31 mouse cellular contexts compared by ENCODE assay signal in genomic region chr8:96843566-96843965, GRCm38 (mm10).
DNase-seq lines count a peak whose midpoint lies in the region; ATAC-seq lines count a peak whose summit lies in the region.
"Had no signal": no experiment of that assay in that cellular context is flagged by ENCODE, and none has a peak within 500 bp of the region (broad histone marks: within the 10 kb centered on the region; RNA-seq: fewer than 3 reads in every experiment).

No protein-coding gene starts in this region.

- peak; percentile 17 for DNase-seq in embryo, embryonic 10 days (ENCODE audit: low spot score)
- no peak for DNase-seq in embryo, embryonic 11 days
- DNase-seq in kidney, postnatal 14 days: no peak
- peak; percentile 23 for DNase-seq in retina, postnatal 7 days (ENCODE audit: low read depth, low spot score)
- DNase-seq in layer of hippocampus, postnatal 10 days (ENCODE audit: low spot score in 2 of 2): no peak
- DNase-seq: adrenal gland, postnatal 10 days; cerebellum, adult 11 months; cerebellum, adult 9-10 months; cerebellum, postnatal 36 days; gastrocnemius, postnatal 14 days; kidney, adult 2 months; liver, embryonic 13.5 days; lung, adult 18-20 months; lung, postnatal 4 days; thymus, postnatal 4 days had no signal

- no peak overlapping the region for H3K27ac ChIP-seq in kidney, embryonic 15.5 days
- H3K27ac ChIP-seq in midbrain, embryonic 12.5 days (replicated peaks): no peak overlapping the region
- no peak overlapping the region for H3K27ac ChIP-seq in midbrain, embryonic 13.5 days
- H3K27ac ChIP-seq: embryonic facial prominence, embryonic 15.5 days; heart, embryonic 10.5 days; heart, embryonic 15.5 days; hindbrain, embryonic 12.5 days; hindbrain, postnatal 0 days; intestine, embryonic 15.5 days; limb, embryonic 10.5 days; limb, embryonic 15.5 days; liver, embryonic 13.5 days; neural tube, embryonic 15.5 days had no signal

- H3K4me2 ChIP-seq in kidney, embryonic 15.5 days: no peak overlapping the region
- H3K4me2 ChIP-seq in midbrain, embryonic 12.5 days (replicated peaks): no peak overlapping the region
- no peak overlapping the region for H3K4me2 ChIP-seq in midbrain, embryonic 13.5 days (replicated peaks)
- H3K4me2 ChIP-seq: embryonic facial prominence, embryonic 15.5 days; heart, embryonic 15.5 days; hindbrain, embryonic 12.5 days; intestine, embryonic 15.5 days; limb, embryonic 15.5 days; liver, embryonic 13.5 days; neural tube, embryonic 15.5 days had no signal

- H3K27me3 ChIP-seq in kidney, embryonic 15.5 days: no peaks in the 10 kb centered on the region
- no peaks in the 10 kb centered on the region for H3K27me3 ChIP-seq in midbrain, embryonic 12.5 days
- H3K27me3 ChIP-seq in midbrain, embryonic 13.5 days: no peaks in the 10 kb centered on the region
- H3K27me3 ChIP-seq: CH12.LX; embryonic facial prominence, embryonic 15.5 days; heart, embryonic 15.5 days; hindbrain, embryonic 12.5 days; intestine, embryonic 15.5 days; limb, embryonic 15.5 days; liver, embryonic 13.5 days; megakaryocyte, embryonic 14.5 days; neural tube, embryonic 15.5 days had no signal

- ATAC-seq in kidney, embryonic 15.5 days (replicated peaks; ENCODE audit: low FRiP score): peak; percentile 77
- 0 out of 2 replicates have a peak, but pooled peaks have one; percentile 52 for ATAC-seq in midbrain, embryonic 12.5 days (ENCODE audit: low FRiP score, low read depth)
- ATAC-seq in midbrain, embryonic 13.5 days: no peak
- ATAC-seq: forebrain, embryonic 14.5 days; hindbrain, postnatal 0 days; intestine, embryonic 15.5 days; lung, postnatal 0 days had no signal

- H3K9me3 ChIP-seq in kidney, embryonic 15.5 days (replicated peaks): no peaks in the 10 kb centered on the region
- no peaks in the 10 kb centered on the region for H3K9me3 ChIP-seq in midbrain, embryonic 12.5 days
- no peaks in the 10 kb centered on the region for H3K9me3 ChIP-seq in midbrain, embryonic 13.5 days
- H3K9me3 ChIP-seq: embryonic facial prominence, embryonic 15.5 days; heart, embryonic 10.5 days; heart, embryonic 15.5 days; hindbrain, embryonic 12.5 days; intestine, embryonic 15.5 days; limb, embryonic 10.5 days; limb, embryonic 15.5 days; megakaryocyte, embryonic 14.5 days; neural tube, embryonic 15.5 days had no signal

- no peak overlapping the region for H3K9ac ChIP-seq in kidney, embryonic 15.5 days
- H3K9ac ChIP-seq in midbrain, embryonic 12.5 days (replicated peaks): no peak overlapping the region
- no peak overlapping the region for H3K9ac ChIP-seq in midbrain, embryonic 13.5 days (replicated peaks)
- H3K9ac ChIP-seq: embryonic facial prominence, embryonic 15.5 days; heart, embryonic 15.5 days; hindbrain, embryonic 12.5 days; intestine, embryonic 15.5 days; limb, embryonic 15.5 days; liver, embryonic 13.5 days; neural tube, embryonic 15.5 days had no signal

- H3K4me3 ChIP-seq in kidney, embryonic 15.5 days (replicated peaks): no peak overlapping the region
- H3K4me3 ChIP-seq in midbrain, embryonic 12.5 days: no peak overlapping the region
- H3K4me3 ChIP-seq in midbrain, embryonic 13.5 days (replicated peaks): no peak overlapping the region
- H3K4me3 ChIP-seq: embryonic facial prominence, embryonic 15.5 days; heart, embryonic 10.5 days; heart, embryonic 15.5 days; hindbrain, embryonic 12.5 days; intestine, embryonic 15.5 days; limb, embryonic 10.5 days; limb, embryonic 15.5 days; liver, embryonic 13.5 days; megakaryocyte, embryonic 14.5 days; neural tube, embryonic 15.5 days had no signal

- no peaks in the 10 kb centered on the region for H3K4me1 ChIP-seq in kidney, embryonic 15.5 days
- 0 out of 2 replicates have a peak, but pooled peaks cover 3% of the 10 kb centered on the region for H3K4me1 ChIP-seq in midbrain, embryonic 12.5 days
- 0 out of 2 replicates have a peak, but pooled peaks cover 5% of the 10 kb centered on the region for H3K4me1 ChIP-seq in midbrain, embryonic 13.5 days (replicated peaks)
- H3K4me1 ChIP-seq: embryonic facial prominence, embryonic 15.5 days; heart, embryonic 15.5 days; hindbrain, embryonic 12.5 days; intestine, embryonic 15.5 days; limb, embryonic 10.5 days; limb, embryonic 15.5 days; liver, embryonic 13.5 days; megakaryocyte, embryonic 14.5 days; neural tube, embryonic 15.5 days had no signal

- no peaks in the 10 kb centered on the region for H3K36me3 ChIP-seq in kidney, embryonic 15.5 days
- no peaks in the 10 kb centered on the region for H3K36me3 ChIP-seq in midbrain, embryonic 12.5 days
- H3K36me3 ChIP-seq in midbrain, embryonic 13.5 days: no peaks in the 10 kb centered on the region
- H3K36me3 ChIP-seq: embryonic facial prominence, embryonic 15.5 days; heart, embryonic 10.5 days; heart, embryonic 15.5 days; hindbrain, embryonic 12.5 days; intestine, embryonic 15.5 days; limb, embryonic 10.5 days; limb, embryonic 15.5 days; liver, embryonic 13.5 days; neural tube, embryonic 15.5 days had no signal

- 67% methylated on average over 2 of the region's 2 CpGs for WGBS in kidney, embryonic 15.5 days
- WGBS in midbrain, embryonic 12.5 days: 6% methylated on average over 2 of the region's 2 CpGs
- WGBS in midbrain, embryonic 13.5 days: 10% methylated on average over 2 of the region's 2 CpGs

Comparison
In these comparisons a context has a peak if more than half of its experiments do, and no peak if none do; other contexts are left out.
1. DNase-seq: peak in embryo, embryonic 10 days (single experiment) and retina, postnatal 7 days (single experiment); none in embryo, embryonic 11 days (single experiment), kidney, postnatal 14 days (single experiment) and layer of hippocampus, postnatal 10 days (0 of 2).